Mouse (Mus musculus): ENCODE measurements at regions not wholly inside any gene's neighbourhood (a gene's known extent, or its start where the extent isn't known, plus 50 kb on each side); places are given as distances from the start of the nearest gene placed in this dataset.

DNA sequence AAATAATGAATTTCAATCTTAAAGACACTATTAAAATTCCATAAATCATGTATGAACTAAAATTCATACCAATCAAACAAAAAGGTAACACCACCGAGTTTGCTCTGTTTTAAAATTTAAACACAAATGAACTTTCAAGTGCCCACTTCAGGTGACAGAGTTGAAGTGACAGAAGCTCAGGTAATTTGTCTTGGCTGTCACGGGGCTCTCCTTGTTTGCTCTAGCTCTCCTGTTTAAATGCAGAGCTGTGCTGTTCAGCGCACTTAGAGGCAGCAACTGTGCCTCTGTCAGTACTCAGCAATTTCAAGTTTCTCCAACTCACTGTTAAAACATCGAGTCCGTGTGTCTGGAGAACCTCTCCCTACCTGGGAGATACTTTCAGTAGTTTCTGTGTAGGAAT lies 193.8 kb upstream of the Zfp507 start:
- H3K4me1 ChIP-seq (ENCODE audit: control insufficient read depth, insufficient read depth, insufficient read length, low read length) = no peaks in the 10 kb centered on the region; the same call in 1 of the 2 replicates

DNA sequence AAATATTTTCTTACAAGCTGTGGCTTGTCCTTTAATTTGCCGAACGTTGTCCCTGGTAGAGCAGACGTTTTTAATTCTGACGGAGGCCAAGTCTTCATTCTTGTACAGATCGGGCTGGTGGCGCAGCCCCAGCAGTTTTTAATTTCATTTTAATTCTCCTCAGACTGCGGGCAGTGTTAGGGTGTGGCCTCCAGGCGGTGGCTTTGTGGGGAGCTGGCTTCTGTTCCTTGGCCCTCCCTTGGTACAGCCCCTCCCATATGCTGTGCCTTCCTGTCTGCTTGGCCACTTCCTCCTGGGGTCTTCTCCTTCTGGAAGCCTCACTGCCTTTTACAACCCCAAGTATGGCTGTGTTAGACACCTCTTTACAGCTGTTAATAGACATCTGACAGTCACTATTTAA lies 189.7 kb upstream of the Zfp507 start:
- no peak overlapping the region for H3K27ac ChIP-seq (replicated peaks; ENCODE audit: low read depth, low read length)
- no peak overlapping the region for H3K4me3 ChIP-seq (ENCODE audit: insufficient read depth, low read depth, low read length)
- H3K4me1 ChIP-seq (ENCODE audit: control insufficient read depth, insufficient read depth, insufficient read length, low read length) = no peaks in the 10 kb centered on the region; the same call in 1 of the 2 replicates

More for the DNA sequence above, 193.8 kb upstream of the Zfp507 start:
- Histone ChIP-seq H3K27ac (replicated peaks; ENCODE audit: low read depth, low read length) (no peak overlapping the region), H3K4me3 (ENCODE audit: insufficient read depth, low read depth, low read length) (no peak overlapping the region)

DNA sequence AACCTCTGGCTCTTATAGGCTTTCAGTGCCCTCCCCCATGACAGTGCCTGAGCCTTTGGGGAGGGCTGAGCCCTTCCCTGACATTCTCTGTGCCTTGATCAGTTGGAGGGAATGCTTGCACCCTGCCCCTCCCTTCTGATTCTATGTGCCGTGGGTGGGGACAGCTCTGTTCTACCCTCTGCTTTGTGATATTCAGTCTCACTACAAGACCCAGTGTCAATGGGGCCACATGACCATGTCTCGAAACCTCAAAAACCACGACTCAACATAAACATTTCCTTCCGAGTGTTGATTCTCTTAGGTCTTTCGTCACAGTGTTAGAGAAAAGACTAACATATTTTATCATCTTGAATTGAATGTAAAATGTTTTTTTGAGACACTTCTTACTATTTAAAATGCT lies 188.3 kb upstream of the Zfp507 start:
- Histone ChIP-seq H3K4me3 (ENCODE audit: insufficient read depth, low read depth, low read length) (no peak overlapping the region), H3K4me1 (ENCODE audit: control insufficient read depth, insufficient read depth, insufficient read length, low read length) (no peaks in the 10 kb centered on the region; the same call in 1 of the 2 replicates), H3K27ac (replicated peaks; ENCODE audit: low read depth, low read length) (no peak overlapping the region)

DNA sequence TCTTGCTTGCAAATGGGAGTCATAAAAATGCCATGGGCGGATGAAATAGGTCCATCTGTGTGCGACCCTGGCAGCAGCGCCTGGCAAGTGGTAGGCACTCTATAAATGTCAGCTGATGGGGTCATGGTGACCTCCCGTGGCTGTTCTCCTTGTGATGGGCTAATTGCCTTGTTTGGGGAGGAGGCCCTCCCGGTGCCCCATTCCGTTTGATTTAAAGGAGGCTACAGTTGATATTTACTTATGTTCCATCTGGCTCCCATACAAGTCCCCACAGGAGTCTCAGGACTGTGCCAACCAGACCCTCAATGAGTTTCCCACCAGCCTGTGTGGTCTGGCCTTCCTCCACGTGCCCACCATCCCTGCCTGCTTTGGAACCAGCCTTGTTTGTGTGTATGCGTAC lies 186.7 kb upstream of the Zfp507 start:
- H3K27ac ChIP-seq (replicated peaks; ENCODE audit: low read depth, low read length) = no peak overlapping the region
- H3K4me3 ChIP-seq (ENCODE audit: insufficient read depth, low read depth, low read length) = no peak overlapping the region
- no peaks in the 10 kb centered on the region; the same call in 1 of the 2 replicates for H3K4me1 ChIP-seq (ENCODE audit: control insufficient read depth, insufficient read depth, insufficient read length, low read length)

DNA sequence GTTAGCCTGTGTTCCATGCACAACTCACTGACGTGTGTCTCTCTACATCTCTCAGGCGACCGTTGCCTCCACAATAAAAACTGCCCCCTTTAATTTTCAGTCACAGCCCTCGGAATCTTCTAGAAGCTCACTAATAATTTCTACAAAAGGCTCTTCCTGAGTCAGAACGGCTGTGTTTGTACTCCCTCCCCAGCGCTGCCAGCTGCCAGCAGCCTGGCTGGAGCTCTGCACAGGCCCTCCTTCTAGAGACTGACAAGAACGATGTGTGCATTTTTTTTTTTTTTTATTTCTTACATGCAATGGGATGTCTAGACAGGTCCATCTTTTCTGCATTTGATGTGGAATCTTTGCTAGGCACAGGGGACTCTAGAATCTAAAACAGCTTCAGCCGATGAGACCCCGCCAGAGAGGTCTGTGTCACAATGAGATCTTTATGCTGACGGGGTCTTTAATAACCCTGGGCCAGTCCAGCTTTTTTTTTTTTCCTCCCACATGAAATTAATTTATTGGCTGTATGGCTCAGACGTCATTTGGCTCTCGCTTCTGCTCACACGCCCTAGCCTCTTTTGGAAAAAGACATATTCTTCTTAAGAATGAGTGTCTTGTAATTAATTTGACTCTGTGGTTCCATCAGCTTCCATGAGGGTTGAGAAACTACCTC lies 185.8 kb upstream of the Zfp507 start:
- Histone ChIP-seq H3K27ac (replicated peaks; ENCODE audit: low read depth, low read length) (no peak overlapping the region), H3K4me1 (ENCODE audit: control insufficient read depth, insufficient read depth, insufficient read length, low read length) (no peaks in the 10 kb centered on the region; the same call in 1 of the 2 replicates), H3K4me3 (ENCODE audit: insufficient read depth, low read depth, low read length) (no peak overlapping the region)

DNA sequence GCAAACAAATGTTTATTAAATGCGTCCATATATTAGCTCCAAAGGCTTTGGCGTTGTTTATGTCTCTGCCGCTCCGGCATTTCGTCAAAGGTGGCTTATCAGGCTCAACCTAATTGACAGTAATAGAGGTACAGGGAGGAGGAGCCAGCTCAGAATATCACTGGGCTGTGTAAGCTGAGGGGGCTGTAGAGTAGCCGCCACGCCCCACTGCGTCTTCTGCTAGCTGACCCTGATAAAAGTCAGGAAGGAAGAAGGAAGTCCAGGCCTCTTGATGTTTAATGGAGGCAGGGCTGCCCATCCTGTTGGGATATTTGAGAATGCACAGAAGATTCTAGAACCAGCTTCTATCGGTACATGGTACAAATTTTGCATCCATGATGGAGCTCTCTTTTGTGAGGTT lies 175.2 kb upstream of the Zfp507 start:
- H3K4me3 ChIP-seq (ENCODE audit: insufficient read depth, low read depth, low read length) = no peak overlapping the region

DNA sequence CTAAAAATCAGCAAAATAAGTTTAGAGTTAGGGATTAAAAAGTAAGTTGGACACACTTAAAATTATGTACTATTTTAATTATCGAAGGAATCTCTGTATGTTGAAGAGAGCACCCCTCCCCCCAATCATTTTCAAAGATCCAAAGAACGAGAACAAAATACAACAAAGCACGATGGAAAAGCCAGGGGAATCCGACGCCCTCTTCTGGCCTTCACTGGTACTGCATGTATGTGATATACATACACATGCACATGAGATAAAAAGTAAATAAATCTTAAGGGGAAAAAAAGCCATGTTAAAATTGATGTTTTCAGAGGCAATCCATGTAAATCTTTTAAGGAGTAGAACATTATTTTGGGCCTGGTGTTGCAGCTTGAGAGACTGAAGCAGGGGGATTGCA lies 155.9 kb upstream of the Zfp507 start:
- Histone ChIP-seq H3K4me3 (ENCODE audit: insufficient read depth, low read depth, low read length) (no peak overlapping the region), H3K27ac (replicated peaks; ENCODE audit: low read depth, low read length) (no peak overlapping the region), H3K4me1 (ENCODE audit: control insufficient read depth, insufficient read depth, insufficient read length, low read length) (no peaks in the 10 kb centered on the region)

More for the DNA sequence above, 175.2 kb upstream of the Zfp507 start:
- Histone ChIP-seq H3K4me1 (ENCODE audit: control insufficient read depth, insufficient read depth, insufficient read length, low read length) (no peaks in the 10 kb centered on the region), H3K27ac (replicated peaks; ENCODE audit: low read depth, low read length) (no peak overlapping the region)

DNA sequence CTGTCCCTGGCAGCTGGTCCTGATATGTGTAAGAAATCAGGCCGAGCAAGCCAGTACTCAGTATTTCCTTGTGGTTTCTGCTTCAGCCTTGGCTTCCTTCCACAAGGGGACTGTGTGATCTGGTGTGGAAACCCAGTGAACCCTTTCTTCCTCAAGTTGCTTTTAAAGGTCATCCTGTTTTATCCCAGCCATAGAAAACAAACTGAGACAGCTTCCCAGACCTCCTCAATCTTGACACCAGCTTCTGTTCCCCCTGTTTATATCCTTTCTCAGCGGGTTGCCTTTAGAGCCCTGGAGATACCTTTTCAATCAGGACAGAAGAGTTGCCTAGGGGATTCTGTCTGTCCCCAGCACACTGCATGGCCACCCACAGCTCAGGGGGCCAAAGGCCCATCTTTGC lies 155.2 kb upstream of the Zfp507 start:
- H3K4me3 ChIP-seq (ENCODE audit: insufficient read depth, low read depth, low read length) = no peak overlapping the region
- H3K27ac ChIP-seq (replicated peaks; ENCODE audit: low read depth, low read length) = no peak overlapping the region
- no peaks in the 10 kb centered on the region for H3K4me1 ChIP-seq (ENCODE audit: control insufficient read depth, insufficient read depth, insufficient read length, low read length)

DNA sequence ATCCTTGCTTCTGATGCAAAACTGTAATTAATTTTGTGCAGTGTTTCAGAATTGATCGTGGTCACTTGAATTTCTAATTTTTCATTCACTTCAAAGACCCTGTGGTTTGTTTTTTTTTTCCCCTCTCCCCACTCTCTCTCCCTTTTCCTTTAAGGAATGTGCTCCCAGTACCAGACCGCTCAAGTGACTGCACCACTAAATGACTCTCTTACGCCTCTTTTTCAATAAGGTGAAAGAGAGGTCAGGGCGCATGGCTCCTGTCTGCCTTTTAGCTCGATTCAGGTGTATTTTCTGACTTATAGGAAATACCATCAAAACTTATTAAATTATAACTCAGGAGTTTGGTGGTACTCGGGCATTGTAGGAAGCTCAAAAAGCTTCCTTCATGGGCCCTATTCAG lies 146.0 kb upstream of the Zfp507 start:
- Histone ChIP-seq H3K4me1 (ENCODE audit: control insufficient read depth, insufficient read depth, insufficient read length, low read length) (no peaks in the 10 kb centered on the region), H3K27ac (replicated peaks; ENCODE audit: low read depth, low read length) (no peak overlapping the region), H3K4me3 (ENCODE audit: insufficient read depth, low read depth, low read length) (no peak overlapping the region)

DNA sequence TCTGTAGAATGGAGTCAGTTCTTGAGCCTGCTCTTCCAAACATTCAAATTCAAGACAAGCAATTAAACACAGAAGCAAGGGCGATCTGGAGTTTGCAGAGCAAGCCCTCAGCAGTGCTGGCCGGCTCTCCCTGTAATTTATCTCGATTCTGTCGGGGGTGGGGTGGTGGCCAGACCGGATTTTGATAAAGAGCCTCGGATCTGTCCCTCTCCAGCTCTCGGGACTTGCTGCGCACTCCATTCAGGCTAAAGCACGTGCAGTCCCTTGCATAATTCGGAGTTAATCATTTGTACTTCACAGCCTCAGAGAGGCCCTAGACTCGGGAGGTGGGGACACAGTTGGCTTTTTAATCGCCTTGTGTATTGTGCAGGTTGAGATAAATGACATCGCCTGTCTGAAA lies 145.6 kb upstream of the Zfp507 start:
- H3K27ac ChIP-seq (replicated peaks; ENCODE audit: low read depth, low read length) = no peak overlapping the region
- no peaks in the 10 kb centered on the region for H3K4me1 ChIP-seq (ENCODE audit: control insufficient read depth, insufficient read depth, insufficient read length, low read length)
- H3K4me3 ChIP-seq (ENCODE audit: insufficient read depth, low read depth, low read length) = no peak overlapping the region

DNA sequence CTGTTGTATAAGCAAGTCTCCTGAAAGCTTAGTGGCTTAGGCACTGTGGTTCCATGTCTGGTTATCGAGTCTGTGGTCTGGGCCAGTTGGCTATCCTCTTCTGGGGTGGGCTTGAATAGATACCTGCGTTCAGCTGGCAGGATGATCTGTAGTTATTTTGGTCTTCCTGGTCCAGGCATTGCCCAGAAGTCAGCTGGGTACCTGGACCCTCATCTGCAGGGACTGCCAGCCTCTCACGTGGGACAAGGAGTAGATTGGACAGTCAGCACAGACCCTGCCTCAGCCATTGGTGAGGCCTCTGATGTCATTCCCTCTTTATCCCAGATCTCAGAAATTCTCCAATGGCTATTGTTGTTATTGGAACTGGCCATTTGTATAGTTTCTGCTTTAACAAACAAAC lies 138.3 kb upstream of the Zfp507 start:
- Histone ChIP-seq H3K4me3 (ENCODE audit: insufficient read depth, low read depth, low read length) (no peak overlapping the region), H3K27ac (replicated peaks; ENCODE audit: low read depth, low read length) (no peak overlapping the region), H3K4me1 (ENCODE audit: control insufficient read depth, insufficient read depth, insufficient read length, low read length) (no peaks in the 10 kb centered on the region)

DNA sequence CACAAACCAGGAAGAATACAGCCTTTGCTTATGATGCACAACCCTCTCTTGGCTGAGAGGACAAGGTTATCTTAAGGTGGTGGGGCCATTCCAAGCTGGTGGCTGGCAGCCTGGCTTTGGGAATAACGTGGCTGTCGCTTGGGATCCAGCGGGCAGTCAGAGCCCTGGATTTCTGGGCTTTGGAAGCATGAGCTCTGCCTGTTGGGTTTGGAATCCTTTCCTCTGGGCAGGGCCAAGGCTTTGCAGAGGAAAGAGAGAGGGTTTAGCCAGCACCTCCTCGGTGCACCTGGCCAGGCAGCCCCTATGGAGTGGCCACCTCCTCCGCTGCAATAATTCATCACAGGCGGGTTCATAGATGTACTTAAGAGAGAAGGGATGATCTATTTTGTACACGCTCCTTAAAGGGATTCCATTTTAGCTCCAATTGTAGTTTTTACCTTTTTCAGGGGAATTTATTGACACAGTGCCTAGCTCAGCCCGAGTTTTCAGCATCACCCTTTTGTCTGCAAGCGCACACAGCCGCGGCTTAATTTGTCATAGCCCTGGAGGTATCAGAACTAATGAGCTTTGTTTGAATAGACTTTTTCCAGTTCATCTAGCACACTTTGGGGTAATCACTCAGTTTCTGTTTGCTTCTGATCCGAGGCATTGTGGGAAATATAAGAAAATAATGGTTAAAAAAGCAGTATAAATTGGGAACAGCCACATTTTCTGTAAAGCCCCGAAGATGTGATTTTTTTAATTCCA lies 135.5 kb upstream of the Zfp507 start:
- H3K4me1 ChIP-seq (ENCODE audit: control insufficient read depth, insufficient read depth, insufficient read length, low read length) = no peaks in the 10 kb centered on the region
- no peak overlapping the region for H3K27ac ChIP-seq (replicated peaks; ENCODE audit: low read depth, low read length)
- no peak overlapping the region for H3K4me3 ChIP-seq (ENCODE audit: insufficient read depth, low read depth, low read length)

DNA sequence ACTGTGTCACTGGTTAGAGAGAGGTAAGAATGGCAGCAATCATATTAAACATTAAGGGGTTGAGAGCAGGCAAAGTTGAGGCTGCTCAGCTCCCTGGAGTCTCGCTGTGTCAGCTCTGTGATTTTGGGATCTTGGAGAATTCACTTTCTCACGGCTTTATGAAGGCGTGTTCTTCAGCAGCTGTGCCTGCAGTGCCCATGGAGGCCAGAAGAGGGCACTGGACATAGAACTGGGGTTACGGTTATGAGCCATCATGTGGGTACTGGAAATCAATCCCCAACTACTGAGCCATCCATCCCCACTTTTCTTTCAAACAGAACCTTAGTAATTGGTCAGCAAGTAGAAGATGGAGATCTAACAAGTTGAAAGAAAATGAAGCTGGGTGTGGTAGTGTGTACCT lies 123.9 kb upstream of the Zfp507 start:
- no peak overlapping the region for H3K27ac ChIP-seq (replicated peaks; ENCODE audit: low read depth, low read length)
- no peaks in the 10 kb centered on the region for H3K4me1 ChIP-seq (ENCODE audit: control insufficient read depth, insufficient read depth, insufficient read length, low read length)
- no peak overlapping the region for H3K4me3 ChIP-seq (ENCODE audit: insufficient read depth, low read depth, low read length)

DNA sequence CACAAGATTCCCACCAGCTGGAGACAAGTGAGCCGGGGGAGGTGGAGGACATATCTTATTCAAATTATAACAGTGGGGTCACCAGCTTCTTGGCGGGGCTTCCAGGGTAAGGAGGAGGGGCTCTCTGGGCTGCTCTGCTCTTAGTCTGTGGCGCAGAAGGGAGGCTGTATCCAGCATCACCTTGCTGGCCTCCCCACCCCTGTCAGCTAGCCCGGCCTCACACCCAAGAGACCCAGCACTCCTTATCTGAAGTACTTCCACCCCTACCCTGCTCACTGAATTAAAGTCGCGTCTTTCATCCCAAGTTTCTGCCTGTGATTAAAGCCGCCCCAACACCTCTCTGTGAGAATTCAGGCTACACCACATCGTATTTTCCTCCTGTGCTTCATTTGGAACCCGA lies 119.8 kb upstream of the Zfp507 start:
- Histone ChIP-seq H3K4me3 (ENCODE audit: insufficient read depth, low read depth, low read length) (no peak overlapping the region), H3K27ac (replicated peaks; ENCODE audit: low read depth, low read length) (no peak overlapping the region), H3K4me1 (ENCODE audit: control insufficient read depth, insufficient read depth, insufficient read length, low read length) (no peaks in the 10 kb centered on the region)

DNA sequence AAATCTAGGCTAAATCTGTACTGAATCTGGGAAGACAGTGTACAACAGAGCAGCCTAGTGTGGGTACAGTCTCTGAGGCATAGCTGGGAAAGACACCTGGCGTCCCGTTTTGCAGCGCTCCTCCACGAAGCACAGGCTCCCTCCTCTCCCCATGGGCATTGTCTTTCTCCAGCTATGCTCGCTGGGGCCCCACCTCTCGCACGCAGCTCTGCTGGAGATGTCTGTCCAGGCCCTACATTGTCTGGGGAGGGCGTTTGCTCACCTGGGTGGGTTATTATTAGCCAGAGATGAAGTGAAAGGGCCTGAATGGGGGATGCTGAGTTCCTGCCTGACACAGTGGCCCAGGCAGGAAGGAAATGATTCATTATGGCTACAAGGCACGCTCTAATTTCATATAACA lies 118.1 kb upstream of the Zfp507 start:
- Histone ChIP-seq H3K27ac (replicated peaks; ENCODE audit: low read depth, low read length) (no peak overlapping the region), H3K4me3 (ENCODE audit: insufficient read depth, low read depth, low read length) (no peak overlapping the region), H3K4me1 (ENCODE audit: control insufficient read depth, insufficient read depth, insufficient read length, low read length) (no peaks in the 10 kb centered on the region)

DNA sequence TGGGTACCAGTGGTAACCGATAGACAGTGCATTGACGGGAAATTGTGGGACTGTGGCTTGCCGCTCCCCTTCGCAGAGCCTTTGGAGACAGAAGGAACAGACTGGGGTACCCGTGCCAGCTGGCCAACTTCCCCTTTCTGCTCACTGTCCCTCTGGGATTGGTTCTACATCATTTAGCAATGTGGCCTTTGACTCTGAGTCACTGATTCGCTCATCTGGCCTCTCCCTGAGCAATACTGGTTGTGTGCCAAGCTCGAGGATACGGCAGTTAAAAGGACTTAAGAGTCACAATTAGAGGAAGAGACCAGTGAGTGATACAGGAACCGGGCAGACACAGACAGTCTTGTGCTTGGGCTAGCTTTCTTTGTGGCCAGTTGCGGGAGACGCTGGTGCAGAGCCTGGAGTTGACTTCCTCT lies 117.4 kb upstream of the Zfp507 start:
- Histone ChIP-seq H3K4me1 (ENCODE audit: control insufficient read depth, insufficient read depth, insufficient read length, low read length) (no peaks in the 10 kb centered on the region), H3K4me3 (ENCODE audit: insufficient read depth, low read depth, low read length) (no peak overlapping the region), H3K27ac (replicated peaks; ENCODE audit: low read depth, low read length) (no peak overlapping the region)

All from brown adipose tissue, adult 24 weeks (tissue).